Mouse (Mus musculus) intestine, embryonic 16.5 days (tissue): ENCODE results near the gene Cdkal1. TPM values are rescaled to one million over a fixed set of nuclear protein-coding genes. Genes with fewer than 3 reads are reported as not detected.

ENCODE experiments used
- ATAC-seq: fragments of 200-750 bp; cut with Nextera tagmentation; 2 replicates; pipeline ENCODE4 v1.8.0; 2017; ENCODE audit warnings: moderate TSS enrichment, moderate library complexity
- H3K27ac ChIP-seq: fragments of 300-500 bp; sonication (generic); 2 replicates; pipeline ENCODE4 v1.5.1; 2014; ENCODE audit warnings: mild to moderate bottlenecking, low read length
- H3K27me3 ChIP-seq: fragments of 300-500 bp; sonication (generic); replicated peaks from 2 replicates; pipeline ENCODE4 v1.6.1; 2014; ENCODE audit warnings: low read length, control low read depth, mixed read lengths; ENCODE audit not compliant: control insufficient read depth, insufficient read depth
- H3K36me3 ChIP-seq: fragments of 300-500 bp; sonication (generic); 2 replicates; pipeline ENCODE4 v1.6.1; 2014; ENCODE audit warnings: low read length, control low read depth; ENCODE audit not compliant: control insufficient read depth, insufficient read depth
- H3K4me1 ChIP-seq: fragments of 300-500 bp; sonication (generic); 2 replicates; pipeline ENCODE4 v1.6.1; 2014; ENCODE audit warnings: low read length, control low read depth, mixed read lengths; ENCODE audit not compliant: control insufficient read depth, insufficient read depth
- H3K4me2 ChIP-seq: fragments of 300-500 bp; sonication (generic); 2 replicates; pipeline ENCODE4 v1.6.1; 2014; ENCODE audit warnings: low read depth, low read length, control low read depth
- H3K4me3 ChIP-seq: fragments of 300-500 bp; sonication (generic); 2 replicates; pipeline ENCODE4 v1.5.1; 2014; ENCODE audit warnings: mild to moderate bottlenecking, low read length
- H3K9ac ChIP-seq: fragments of 300-500 bp; sonication (generic); 2 replicates; pipeline ENCODE4 v1.6.1; 2014; ENCODE audit warnings: low read depth, low read length
- H3K9me3 ChIP-seq: fragments of 300-500 bp; sonication (generic); 2 replicates; pipeline ENCODE4 v1.6.1; 2016; ENCODE audit warnings: low read length, control low read depth; ENCODE audit not compliant: control insufficient read depth
- WGBS: fragments of 180-500 bp; shearing (Covaris S2); extraction: QIAGEN DNeasy Blood & Tissue Kit; methylation state at CpG from one replicate; pipeline ENCODE4 v1.1.7; 2014; 5-methylcytosine and 5-hydroxymethylcytosine counted together
- polyA plus RNA-seq: library from polyadenylated mRNA; unstranded; fragments of >200 nt; fragmentation: Nextera tagmentation; extraction: Ambion mirVana; gene quantifications from 2 replicates; pipeline ENCODE4 v1.2.1, GENCODE M21; 2015

The Cdkal1 gene
- polyA plus RNA-seq, 1 experiment from 2014 or later = 25.0 TPM

DNA sequence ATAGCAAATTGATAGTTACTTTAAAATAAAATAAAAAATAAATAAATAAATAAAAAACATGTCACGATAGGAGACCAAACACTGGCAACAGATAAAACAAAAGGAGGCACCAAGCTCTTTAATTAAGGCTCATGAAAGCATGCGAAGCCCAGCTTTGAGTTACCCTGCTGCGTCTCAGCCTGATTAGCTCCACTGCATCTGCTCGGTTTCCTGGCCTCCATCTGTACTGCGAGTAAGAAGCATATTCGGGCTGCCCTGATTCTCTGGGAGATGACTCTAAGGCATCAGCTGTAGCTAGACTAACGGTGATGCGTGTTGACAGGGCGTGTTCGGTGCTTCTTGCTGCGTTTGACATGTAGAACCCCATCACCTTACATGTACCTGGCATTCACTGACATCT, 581.2 kb downstream of the Cdkal1 start:
- no peaks in the 10 kb centered on the region for H3K27me3 ChIP-seq
- H3K4me1 ChIP-seq = 0 out of 2 replicates have a peak, but pooled peaks cover 3% of the 10 kb centered on the region
- H3K4me3 ChIP-seq = no peak overlapping the region
- H3K36me3 ChIP-seq = no peaks in the 10 kb centered on the region
- no peak overlapping the region for H3K9ac ChIP-seq
- H3K4me2 ChIP-seq = no peak overlapping the region
- no peak overlapping the region for H3K27ac ChIP-seq
- H3K9me3 ChIP-seq = no peaks in the 10 kb centered on the region
- ATAC-seq = no peak
- 85% methylated on average over 11 of the region's 11 CpGs for WGBS

DNA sequence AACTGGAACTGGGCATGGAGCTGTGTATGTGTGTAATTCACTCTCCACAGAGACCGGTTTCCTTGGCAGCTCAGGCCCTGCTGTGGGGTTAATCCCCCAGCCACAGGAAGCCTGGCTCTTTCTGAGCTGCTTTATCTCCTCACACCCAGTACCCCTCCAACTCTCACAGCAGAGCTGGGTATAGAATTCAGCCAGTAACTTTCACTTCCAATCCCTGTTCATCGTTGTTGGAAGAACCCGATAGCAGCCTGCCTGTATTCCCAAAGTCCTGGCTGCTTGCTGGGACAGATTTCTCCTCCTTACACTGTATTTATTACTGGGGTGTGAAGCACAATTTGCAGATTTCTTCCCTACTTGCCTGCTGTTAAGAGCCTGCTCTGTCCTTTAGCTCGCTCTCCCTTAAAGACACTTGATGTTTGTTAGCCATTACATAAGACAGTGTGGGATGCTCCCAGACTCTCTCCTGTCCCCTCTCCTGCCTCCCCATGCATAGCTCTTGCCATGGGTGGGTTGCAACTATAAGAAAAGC, 581.7 kb downstream of the Cdkal1 start:
- Histone ChIP-seq H3K9me3 (no peaks in the 10 kb centered on the region), H3K4me3 (no peak overlapping the region), H3K9ac (no peak overlapping the region), H3K27me3 (no peaks in the 10 kb centered on the region), H3K4me1 (0 out of 2 replicates have a peak, but pooled peaks cover 3% of the 10 kb centered on the region), H3K36me3 (no peaks in the 10 kb centered on the region), H3K27ac (no peak overlapping the region), H3K4me2 (no peak overlapping the region)
- WGBS = 59% methylated on average over 4 of the region's 4 CpGs
- no peak for ATAC-seq

DNA sequence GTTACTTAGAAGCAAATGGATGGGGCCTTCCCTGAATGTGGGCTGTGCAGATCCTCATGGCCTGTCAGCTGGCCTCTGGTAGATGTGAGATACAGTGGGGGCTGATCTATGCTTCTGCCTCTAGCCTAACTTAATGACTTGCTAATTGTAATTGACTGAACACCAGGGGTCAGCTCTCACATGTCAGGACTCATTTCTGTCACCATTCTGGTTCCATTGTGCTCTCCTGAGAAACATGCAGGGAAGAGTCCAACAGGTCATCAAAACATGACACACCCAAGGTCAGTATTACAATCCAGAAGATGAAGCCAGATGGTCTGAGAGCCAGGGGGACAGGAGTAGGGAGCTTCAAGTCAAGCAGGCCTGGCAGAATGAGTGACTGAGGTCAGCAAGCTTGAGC, 584.0 kb downstream of the Cdkal1 start:
- Histone ChIP-seq H3K27ac (no peak overlapping the region), H3K4me3 (no peak overlapping the region), H3K27me3 (no peaks in the 10 kb centered on the region), H3K9me3 (no peaks in the 10 kb centered on the region), H3K36me3 (no peaks in the 10 kb centered on the region), H3K4me2 (no peak overlapping the region), H3K9ac (no peak overlapping the region), H3K4me1 (no peaks in the 10 kb centered on the region)
- no peak for ATAC-seq

- no peak for ATAC-seq
- Histone ChIP-seq H3K4me3 (no peak overlapping the region), H3K36me3 (no peaks in the 10 kb centered on the region), H3K27me3 (no peaks in the 10 kb centered on the region), H3K9me3 (no peaks in the 10 kb centered on the region), H3K9ac (no peak overlapping the region), H3K4me2 (no peak overlapping the region), H3K4me1 (no peaks in the 10 kb centered on the region), H3K27ac (no peak overlapping the region)
- 80% methylated on average over 11 of the region's 11 CpGs for WGBS
Observed at GRCm38 (mm10) chr13:29264015-29264711, 591.3 kb downstream of the Cdkal1 start.

GRCm38 (mm10) chr13:29262164-29262563, 593.3 kb downstream of the Cdkal1 start:
- H3K9ac ChIP-seq = no peak overlapping the region
- no peak for ATAC-seq
- WGBS = 92% methylated on average over 4 of the region's 4 CpGs
- no peaks in the 10 kb centered on the region for H3K27me3 ChIP-seq
- no peaks in the 10 kb centered on the region for H3K4me1 ChIP-seq
- no peaks in the 10 kb centered on the region for H3K9me3 ChIP-seq
- no peak overlapping the region for H3K4me3 ChIP-seq
- H3K4me2 ChIP-seq = no peak overlapping the region
- no peak overlapping the region for H3K27ac ChIP-seq
- H3K36me3 ChIP-seq = no peaks in the 10 kb centered on the region

GRCm38 (mm10) chr13:29248535-29248934, 606.9 kb downstream of the Cdkal1 start:
- H3K4me3 ChIP-seq = no peak overlapping the region
- H3K4me1 ChIP-seq = no peaks in the 10 kb centered on the region
- WGBS = 76% methylated on average over 4 of the region's 4 CpGs
- H3K4me2 ChIP-seq = no peak overlapping the region
- no peak for ATAC-seq
- no peaks in the 10 kb centered on the region for H3K27me3 ChIP-seq
- no peak overlapping the region for H3K27ac ChIP-seq
- H3K9ac ChIP-seq = no peak overlapping the region
- no peaks in the 10 kb centered on the region for H3K9me3 ChIP-seq
- H3K36me3 ChIP-seq = no peaks in the 10 kb centered on the region

GRCm38 (mm10) chr13:29247800-29248199, 607.7 kb downstream of the Cdkal1 start:
- Histone ChIP-seq H3K4me3 (no peak overlapping the region), H3K9me3 (no peaks in the 10 kb centered on the region), H3K27ac (no peak overlapping the region), H3K9ac (no peak overlapping the region), H3K4me1 (no peaks in the 10 kb centered on the region), H3K4me2 (no peak overlapping the region), H3K27me3 (no peaks in the 10 kb centered on the region), H3K36me3 (no peaks in the 10 kb centered on the region)
- 46% methylated on average over 3 of the region's 3 CpGs for WGBS
- no peak for ATAC-seq

DNA sequence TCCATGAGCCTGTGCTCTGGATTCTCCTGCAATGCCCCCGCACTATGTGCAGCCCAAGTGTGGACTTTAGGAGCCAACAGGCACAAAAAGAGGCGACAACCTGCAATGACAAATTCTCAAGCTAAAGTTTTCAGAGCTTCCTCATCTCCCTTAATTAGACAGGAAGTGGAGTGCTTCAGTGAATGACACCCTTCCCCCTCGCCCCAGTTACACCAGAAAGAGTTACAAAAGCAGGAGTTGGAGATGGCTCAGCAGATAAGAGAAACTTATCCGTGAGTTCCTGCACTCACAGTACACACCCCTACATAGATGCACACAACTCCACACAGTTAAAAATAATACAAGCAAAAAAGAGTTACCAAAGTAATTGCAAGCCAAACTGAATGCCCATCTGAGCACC, 620.4 kb downstream of the Cdkal1 start:
- Histone ChIP-seq H3K9me3 (no peaks in the 10 kb centered on the region), H3K9ac (no peak overlapping the region), H3K4me2 (no peak overlapping the region), H3K27me3 (no peaks in the 10 kb centered on the region), H3K36me3 (no peaks in the 10 kb centered on the region), H3K4me1 (no peaks in the 10 kb centered on the region), H3K27ac (no peak overlapping the region), H3K4me3 (no peak overlapping the region)
- WGBS = 66% methylated on average over 4 of the region's 4 CpGs
- ATAC-seq = no peak

DNA sequence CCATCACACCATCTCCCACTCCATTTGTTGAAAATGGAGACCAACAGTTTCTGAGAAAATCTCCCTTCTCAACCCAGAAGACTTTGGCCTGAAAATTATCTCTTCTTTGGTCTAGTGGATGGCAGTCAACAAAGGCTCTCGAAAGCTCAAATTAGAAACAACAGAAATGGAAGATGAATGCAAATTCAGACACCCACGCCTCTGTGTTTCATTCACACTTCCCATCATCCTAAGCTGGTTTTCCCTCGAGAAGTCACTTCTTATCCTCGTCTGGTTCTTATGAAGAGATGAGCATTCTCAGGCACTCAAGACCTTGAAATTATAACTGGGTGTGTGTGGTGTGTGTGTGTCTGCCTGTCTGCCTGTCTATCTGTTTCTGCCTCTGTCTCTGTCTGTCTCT, 621.0 kb downstream of the Cdkal1 start:
- H3K9me3 ChIP-seq = no peaks in the 10 kb centered on the region
- H3K27ac ChIP-seq = no peak overlapping the region
- H3K4me3 ChIP-seq = no peak overlapping the region
- no peaks in the 10 kb centered on the region for H3K4me1 ChIP-seq
- WGBS = 82% methylated on average over 4 of the region's 4 CpGs
- no peak overlapping the region for H3K9ac ChIP-seq
- no peaks in the 10 kb centered on the region for H3K36me3 ChIP-seq
- H3K27me3 ChIP-seq = no peaks in the 10 kb centered on the region
- H3K4me2 ChIP-seq = no peak overlapping the region
- ATAC-seq = no peak

GRCm38 (mm10) chr13:29233970-29234369, 621.5 kb downstream of the Cdkal1 start:
- no peak for ATAC-seq
- WGBS = 89% methylated on average over 11 of the region's 11 CpGs
- no peak overlapping the region for H3K4me2 ChIP-seq

More at GRCm38 (mm10) chr13:29233970-29234369, 621.5 kb downstream of the Cdkal1 start:
- no peak overlapping the region for H3K27ac ChIP-seq
- no peaks in the 10 kb centered on the region for H3K4me1 ChIP-seq
- no peaks in the 10 kb centered on the region for H3K36me3 ChIP-seq
- no peaks in the 10 kb centered on the region for H3K27me3 ChIP-seq
- no peak overlapping the region for H3K9ac ChIP-seq
- H3K4me3 ChIP-seq = no peak overlapping the region
- H3K9me3 ChIP-seq = no peaks in the 10 kb centered on the region
